Mouse (Mus musculus): ENCODE data around the gene Dpp6. TPM values are rescaled to one million over a fixed set of nuclear protein-coding genes. Genes with fewer than 3 reads are reported as not detected.

The Dpp6 gene
- total RNA-seq, 2 experiments from 2014 or later: 254 to 263 TPM

DNA sequence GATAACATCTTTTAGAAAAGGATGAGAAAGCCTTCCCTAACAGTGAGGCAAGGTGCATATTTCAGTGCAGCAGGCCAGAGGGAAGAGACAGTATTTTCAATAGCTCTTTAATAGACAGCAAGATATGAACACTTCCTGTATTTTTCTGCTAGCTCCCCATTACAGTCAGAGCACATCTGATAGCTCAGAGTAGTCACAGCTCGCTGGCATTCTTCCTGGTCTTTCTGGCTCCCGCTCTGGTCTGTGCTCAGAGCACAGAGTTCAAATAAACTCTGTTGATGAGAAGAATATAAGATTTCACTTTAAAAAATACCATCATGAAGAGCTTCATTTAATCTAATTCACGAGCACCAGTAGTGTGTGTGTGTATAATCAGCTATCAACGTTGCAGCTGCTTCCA lies 249.8 kb downstream of the Dpp6 start:
- no peak for DNase-seq

DNA sequence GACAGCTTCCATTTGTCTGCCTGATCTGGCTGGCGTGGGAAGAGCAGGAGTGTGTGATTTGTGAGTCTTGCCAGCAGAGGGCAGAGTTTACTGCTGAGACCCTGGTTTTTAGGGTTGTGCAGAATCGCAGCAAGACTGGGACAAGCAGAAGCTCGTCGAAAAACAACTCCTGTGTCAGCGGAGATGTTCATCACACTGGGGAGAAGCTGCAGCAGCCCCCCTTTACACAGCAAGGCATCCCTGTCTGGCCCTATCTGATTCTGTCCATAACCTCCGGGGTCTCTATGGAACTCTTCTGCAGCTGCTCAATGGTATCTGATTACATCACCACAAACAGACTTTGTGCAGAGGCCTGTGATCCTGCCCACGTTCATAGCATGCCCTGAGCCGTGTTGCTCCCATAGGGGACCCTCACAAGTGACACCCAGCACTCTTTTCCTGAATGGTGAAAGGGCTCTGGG lies 258.2 kb downstream of the Dpp6 start:
- peak; percentile 60 to 77 for DNase-seq

DNA sequence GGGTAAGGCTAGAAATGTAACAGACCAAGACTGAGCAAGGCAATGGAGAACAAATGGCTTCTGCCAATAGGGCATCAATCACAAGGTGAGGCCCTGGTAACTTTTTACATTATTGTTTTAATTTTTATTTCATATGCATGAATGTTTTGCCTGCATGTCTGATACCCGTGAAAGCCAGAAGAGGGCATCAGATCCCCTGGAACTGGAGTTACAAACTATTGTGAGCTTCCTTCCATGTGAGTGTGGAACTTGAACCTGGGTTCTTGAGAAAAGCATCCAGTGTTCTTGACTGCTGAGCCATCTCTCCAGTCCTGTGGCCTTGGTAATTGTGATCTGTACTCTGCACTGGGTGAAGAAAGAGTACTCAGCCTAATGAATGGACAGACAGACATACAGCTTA lies 259.0 kb downstream of the Dpp6 start:
- no peak for DNase-seq

DNA sequence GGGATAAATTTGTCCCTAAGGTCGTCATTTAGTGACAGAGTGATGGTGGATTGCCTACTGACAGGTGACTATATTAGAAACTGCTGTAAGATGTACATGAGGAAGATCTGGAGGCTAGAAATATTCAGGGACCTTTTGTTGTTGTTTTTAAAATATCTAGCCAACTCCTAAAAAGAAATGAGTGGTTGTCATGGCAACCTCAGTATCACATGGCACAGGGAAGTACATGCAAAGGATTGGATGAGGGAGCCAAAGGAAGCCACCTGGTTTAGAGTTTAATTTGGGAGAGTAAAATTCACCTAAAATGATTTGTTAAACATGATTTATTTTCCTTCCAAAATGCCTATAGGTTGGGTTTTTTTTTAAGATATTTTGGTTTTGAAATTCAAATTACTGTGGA lies 260.8 kb downstream of the Dpp6 start:
- DNase-seq: no peak

DNA sequence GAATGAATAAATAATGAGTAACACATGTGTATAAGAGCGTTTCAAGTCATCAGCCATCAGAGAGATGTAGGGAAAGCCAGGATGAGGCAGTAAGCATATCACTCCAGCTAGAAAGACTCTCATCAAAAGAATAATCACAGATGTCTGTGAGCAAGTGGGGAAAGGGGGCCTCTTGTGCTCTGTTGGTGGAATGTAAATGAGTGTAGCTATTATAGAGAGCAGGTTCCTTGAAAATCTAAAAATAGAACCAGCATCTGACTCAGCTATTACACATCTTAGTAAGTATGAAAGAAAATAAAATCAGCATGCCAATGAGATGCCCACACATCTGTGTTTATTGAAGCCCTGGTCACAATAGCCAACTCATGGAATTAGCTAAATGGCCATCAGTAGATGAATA lies 264.3 kb downstream of the Dpp6 start:
- no peak for DNase-seq

DNA sequence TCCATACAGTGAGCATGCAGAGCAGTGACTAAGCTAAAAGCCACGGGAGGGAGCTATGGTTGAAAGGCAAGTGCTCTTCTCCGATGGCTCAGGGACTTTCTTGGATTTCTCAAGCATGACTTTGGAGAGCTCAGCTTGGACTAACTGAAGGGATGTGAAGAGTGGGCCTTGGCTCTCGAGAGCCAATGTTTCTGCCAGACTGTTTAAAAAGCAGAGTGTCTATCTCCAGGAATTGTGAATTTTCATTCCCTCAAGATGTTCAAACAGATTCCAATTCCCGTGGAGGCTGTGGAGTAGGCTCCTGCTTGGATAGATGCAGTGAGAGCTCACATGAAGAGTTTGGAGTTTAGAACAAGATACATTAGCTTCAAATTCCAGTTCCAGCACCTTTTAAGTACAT lies 266.8 kb downstream of the Dpp6 start:
- no peak for DNase-seq

DNA sequence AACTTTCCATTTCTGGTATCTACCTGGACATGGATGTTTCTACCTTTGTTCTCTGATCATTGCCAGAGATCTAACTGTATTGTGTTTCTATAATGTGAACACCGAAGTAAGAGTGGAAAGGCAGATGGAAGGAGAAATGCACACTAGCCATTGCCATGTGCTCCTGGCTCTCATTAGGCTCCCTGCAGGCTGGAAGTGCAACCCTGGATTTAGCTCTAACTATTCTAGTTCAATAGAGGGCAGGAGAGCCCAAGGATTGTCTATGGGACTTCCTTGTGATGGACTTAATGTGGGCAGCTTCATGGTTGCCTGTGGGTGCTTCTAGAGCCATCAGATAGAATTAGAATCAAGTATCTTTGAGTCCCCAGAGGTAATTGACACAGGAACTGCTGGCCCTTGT lies 291.2 kb downstream of the Dpp6 start:
- no peak for DNase-seq

DNA sequence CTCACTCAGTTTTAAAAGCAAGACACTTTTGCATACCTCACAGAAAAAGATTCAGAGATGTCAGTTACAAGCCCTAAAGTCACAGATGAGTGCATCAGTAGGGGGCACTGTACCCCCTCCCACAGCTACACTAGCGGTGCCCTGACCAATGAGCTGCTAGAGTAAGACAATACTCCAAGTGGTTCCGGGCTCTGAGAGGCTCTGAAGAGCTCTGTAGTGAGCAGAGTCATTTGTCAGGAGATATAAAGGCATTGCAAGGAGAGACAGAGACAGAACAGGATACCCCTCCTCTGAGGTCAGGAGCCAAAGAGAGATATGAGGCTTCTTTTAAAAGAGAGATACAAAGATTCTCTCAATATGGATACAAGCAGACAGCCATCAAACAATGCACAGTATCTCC lies 305.5 kb downstream of the Dpp6 start:
- DNase-seq: no peak

DNA sequence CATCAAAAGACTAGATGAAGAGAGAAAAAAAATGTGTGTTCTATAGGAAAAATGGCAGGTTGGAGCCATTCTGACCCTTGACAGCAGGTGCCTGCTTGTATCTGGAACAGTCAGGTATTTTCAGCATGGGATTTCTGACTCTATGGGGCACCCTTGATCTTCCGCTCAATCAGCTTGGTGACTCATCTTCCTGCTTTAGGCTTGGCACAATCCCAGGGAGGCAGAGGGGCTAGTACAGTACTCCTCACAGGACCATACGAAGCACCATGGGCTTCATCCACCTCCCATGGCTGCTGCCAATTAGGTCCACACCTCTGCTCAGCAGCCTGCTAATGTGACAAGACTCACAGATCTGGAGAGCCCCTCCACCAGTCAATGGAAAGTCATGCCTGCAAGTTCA lies 305.9 kb downstream of the Dpp6 start:
- no peak for DNase-seq

DNA sequence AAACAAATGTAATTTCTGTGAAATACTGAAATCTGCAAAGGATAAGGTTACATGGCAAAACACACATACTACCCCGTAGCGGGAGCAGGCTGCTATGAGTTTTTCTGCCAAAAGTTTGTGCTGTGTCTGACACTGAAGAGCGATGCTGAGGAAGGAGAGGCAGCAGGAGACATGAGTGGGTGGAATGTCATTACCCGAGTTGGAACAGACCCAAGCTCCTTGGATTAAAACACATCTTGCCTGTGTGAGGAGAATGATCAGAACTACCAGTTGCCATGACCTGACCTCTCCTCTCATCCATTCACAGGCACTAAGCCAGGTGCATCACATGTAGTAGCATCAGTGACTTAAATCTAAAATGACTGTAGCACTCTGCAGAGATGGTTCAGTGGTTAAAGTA lies 309.0 kb downstream of the Dpp6 start:
- peak in 1 of 2 experiments; percentile 16 for DNase-seq

DNA sequence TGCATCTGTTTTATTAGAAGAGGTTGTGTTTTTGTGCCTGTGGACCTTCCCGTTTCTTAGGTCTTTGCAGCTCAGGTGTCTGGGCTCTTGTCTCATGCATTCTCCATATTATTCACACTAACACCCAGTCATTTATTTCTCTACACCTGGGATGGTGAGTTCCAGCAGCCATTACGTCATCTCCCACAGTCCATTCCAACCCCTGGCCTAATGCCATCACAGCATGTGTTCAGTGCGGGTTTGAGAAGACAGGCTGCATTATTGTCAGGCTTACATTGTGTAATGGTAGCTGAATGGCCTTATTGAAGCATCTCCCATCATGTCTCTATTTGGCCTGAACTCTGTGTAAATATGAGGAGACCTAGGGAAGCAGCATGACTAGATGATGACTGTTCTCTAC lies 316.2 kb downstream of the Dpp6 start:
- DNase-seq: peak; percentile 28 to 29

DNA sequence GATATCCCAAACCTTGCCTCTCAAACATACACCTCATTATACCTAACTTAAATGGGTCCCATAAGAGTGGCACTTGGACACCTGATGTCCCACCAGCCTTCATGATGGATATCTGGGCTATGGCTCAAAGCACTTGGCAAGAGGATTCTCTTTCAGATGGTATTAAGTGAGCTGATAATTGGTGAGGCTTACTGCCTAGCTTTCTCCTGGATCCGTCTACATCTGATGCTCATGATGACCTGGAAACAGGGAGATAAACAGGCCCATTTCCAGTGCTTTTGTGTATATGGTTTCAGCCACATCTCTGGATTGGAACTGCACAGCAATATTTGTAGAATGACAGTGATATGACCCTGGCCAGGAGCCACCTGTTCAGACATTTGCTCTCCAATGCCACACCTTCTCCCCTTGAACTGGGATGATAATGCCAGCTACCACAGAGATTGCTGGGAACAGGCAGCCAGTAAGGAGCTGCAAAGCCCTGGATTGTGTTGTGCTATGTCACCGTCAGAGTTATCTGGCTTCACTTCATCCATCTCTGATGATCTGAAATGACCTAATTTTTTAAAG lies 317.5 kb downstream of the Dpp6 start:
- no peak for DNase-seq

DNA sequence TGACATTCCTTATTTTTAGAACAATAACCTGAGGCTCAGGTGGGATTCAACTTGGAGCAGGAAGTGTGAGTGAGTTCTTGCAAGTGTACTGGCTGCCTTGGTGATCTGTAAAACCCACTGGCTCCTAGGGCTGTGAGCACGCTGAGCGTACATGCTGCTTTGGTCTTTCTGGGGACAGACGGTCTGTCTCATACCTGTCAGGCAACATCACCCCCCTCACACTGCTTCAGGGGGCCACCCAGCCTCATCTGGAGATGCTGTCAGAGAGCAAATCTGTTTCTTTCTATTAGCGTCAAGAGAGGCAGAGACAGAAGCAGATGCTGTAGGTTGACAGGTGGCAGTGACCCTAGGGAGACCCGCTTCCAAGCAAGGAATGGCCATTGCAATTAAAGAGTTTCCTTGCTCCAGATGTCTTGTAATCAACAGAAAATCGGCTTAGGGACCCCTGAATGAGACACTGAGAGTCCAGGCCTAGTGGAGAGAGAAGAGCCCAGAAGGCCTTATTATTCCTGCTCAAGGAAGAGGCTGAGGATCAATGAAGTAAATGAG lies 330.5 kb downstream of the Dpp6 start:
- no peak for DNase-seq

DNA sequence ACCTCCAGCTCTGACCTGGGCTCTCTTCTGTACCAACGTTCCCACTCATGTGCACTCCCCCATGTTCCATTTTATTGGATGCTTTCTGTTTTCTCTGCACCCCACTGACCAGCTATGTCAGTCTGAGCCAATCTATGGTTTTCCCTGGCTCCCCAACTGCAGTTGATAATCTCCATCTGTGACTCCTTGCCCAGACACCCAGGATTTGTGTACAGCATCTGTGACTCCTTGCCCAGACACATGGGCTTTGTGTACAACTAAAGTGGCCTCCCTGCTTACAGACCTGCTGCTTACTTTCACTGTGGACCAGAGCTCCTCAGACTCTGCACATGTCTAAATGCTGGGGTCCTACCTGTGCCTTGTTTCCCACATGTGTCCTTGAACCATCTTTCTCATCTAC lies 334.0 kb downstream of the Dpp6 start:
- no peak for DNase-seq

DNA sequence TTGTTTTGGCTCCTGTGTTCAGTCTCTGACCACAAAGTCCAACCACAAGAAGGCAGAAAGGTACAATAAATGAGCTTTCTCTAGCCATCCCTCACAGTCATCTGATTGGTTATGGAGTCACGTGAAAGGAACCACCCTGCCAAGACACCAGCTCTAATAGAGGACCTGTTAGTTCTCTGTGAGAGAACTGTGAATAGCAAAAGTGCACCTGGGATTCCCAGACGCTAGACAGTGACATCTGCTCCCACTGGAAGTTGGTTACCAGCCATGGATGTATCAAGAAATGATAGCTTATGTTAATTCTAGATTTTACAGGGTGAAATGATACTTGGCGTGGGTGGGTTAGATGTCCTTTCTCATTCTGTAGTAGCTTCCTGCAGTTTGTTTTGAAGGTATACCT lies 338.7 kb downstream of the Dpp6 start:
- DNase-seq: no peak

DNA sequence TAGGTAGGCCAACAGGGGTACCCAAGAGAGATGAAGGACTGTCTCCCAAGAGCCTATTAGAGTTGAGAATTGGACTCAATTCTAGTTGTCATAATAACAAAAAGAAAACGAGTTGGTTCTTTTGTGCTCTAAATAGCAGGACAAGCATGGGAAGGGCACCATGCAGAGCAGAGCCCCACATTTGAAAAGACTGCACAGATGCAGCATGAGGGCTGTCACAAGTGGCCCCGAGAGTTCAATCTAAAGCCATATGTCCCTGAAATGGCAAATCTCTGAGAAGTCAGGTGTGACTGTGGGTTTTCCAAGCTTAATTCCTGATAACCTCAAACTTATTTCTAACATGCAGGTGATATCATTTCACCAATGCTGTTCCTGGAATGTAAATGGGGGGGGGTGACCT lies 339.4 kb downstream of the Dpp6 start:
- DNase-seq: no peak

DNA sequence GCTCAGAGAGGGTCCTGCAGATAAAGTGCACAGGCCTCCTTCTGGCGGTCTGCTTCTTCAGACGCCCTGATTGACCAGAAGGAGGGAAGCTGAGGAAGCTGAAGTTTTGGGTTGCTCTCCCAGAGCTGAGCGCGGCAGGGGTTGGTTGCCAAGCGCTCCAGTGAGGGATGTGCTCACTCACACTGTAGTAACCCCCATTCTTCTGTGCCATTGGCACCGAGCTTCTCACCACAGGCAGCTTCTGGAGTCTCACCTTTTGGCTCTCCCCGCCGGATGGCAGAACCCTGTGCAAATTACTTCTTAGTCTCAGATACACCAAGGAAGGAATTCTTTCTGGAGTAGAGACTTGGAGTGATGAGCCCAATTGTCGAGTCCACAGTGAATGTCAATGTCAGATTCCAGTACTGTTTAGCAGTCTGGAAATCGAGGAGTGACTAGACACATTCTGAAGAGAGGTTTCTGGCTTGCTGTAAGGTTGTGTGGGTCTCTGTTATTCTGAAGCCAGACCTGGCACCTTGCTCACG lies 344.2 kb downstream of the Dpp6 start:
- peak in 1 of 2 experiments; percentile 4 for DNase-seq

DNA sequence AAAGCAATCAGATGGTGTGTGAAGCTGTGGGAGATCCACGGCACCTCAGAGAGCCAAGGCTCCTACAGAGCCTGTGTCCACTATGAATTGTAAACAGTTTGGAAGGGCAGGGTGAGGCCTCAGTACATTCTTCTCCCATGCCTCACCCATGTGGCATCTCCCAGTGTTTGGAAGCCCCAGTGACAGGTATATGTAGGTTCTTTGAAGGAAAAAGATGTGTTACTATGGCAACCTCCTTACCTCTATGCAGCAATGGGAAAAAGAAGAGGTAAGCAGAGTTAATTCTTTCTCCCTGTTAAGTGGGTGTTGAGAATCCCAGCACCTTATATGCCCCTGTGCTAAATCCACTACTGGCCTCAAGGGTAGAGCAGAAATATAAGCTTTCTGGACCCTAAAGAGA lies 351.5 kb downstream of the Dpp6 start:
- no peak for DNase-seq

DNA sequence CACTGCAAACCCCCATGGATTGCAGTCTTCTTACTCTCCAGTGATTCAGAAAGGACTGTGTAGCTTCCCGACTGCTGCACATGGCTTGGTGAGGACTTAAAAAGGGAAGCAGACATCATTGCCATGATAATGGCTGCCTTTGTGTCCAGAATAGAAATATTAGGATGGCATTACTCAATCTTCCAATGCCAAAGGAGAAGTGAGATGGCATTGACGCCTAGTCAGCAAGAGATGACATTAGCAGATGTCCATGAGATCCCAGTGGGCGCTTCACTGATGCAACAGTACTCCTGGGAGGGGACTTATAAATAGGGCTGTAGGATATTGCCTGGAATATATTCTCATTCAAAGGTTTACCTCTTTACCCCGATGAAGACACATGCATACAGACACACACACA lies 368.0 kb downstream of the Dpp6 start:
- no peak for DNase-seq

DNA sequence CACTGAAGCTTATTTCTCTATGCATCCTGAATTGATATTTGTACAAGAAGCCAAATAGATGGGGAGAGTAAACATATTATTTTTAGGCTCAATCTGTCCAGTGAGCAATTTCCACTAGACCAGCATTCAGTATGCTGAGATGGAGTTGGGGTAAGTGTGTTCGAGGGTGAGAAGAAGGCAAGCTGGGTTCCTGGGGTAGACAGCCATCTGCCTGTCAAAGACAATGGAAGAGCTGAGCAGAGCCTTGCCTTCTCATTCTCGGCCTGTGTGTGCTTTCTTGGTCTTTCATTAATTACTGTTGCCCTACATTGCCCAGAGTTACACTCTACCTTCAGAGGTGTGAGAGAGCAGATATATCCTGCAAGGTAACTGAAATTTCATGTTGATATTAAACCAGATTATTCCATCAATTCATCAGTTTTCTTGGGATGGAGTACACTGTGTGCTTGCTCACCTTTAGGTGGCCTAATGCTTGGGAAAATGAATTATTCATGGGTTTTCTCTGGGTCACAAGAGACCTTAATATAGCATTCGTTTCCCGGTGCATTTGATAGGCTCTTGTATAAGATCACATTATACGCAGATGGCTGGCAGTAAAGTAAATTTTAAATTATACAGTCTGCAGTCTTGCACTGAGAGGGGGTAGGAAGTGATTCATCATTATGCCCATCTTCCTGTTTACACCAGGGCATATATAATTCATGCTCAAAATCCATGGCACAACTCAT lies 374.4 kb downstream of the Dpp6 start:
- DNase-seq: no peak

DNA sequence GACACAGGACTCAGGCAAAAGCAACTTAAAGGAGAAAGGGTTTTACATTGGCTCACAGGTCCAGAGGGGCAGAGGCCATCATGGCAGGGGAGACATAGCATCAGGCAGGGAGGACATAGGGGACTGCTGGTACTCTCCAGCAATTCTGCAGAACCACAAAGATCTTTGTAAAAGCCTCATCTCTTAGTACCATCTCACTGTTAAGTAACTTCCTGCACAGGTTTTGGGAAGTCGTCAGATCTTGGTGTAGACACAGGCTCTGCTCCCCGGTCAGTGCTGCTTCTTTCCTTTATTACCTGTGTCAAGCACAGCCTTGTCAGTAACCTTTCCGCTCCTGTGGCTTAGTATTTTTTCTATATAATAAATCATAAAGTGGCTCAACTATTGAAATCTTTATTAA lies 377.2 kb downstream of the Dpp6 start:
- no peak for DNase-seq

DNA sequence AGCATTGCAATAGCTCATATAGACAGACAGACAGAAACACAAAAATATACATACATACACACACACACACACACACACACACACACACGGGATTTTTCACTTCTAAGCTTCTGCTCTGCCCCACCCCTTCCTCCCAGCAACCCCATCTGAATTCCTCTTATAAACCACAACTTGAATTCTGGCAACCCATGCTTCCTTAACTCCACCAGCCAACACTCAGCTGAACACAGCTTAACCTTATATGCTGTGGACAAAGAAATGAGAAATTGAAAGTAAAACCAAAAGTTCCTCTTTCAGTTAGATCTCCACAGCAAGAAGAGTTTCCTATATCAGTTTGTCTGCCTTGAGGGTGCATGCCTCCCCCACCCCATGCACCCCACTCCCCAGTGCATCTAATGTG lies 378.0 kb downstream of the Dpp6 start:
- no peak for DNase-seq

DNA sequence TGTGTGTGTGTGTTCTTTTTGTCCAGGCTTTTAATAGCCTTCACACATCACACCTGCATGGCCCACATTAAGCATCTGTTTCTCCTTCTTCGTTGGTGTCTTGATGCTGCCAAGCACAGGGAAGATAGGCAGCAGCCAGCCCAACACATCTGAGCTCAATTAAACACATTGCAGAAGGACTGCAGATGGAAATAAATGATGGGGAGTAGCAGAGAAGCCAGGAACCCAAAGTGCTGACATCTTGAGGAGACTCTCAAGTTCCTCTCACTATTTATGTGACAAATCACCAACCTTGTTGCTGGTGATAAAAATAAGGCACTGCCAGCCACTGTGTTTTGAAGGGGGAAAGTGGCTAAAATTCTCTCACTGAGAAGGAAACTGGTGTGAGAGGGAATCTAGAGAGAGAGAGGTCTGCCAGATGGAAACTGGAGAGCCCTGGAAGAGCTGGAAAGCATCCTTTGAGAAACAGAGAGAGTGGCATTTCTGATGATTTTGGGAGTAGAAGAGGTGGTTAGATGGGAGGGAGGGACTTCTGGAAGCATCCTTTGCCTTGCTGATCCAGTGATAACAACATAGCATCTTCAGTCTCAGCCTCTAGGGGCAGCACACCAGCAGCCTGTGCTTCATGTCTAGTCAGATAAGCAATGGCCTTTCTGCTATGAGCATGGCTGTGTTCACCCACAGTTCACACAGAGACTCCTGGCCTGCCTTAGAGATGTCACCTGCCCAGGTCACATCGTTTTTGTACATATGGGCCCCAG lies 383.8 kb downstream of the Dpp6 start:
- no peak for DNase-seq
